Mouse (Mus musculus): ENCODE data around the gene Kif5c. TPM values are rescaled to one million over a fixed set of nuclear protein-coding genes. Genes with fewer than 3 reads are reported as not detected.

Gene Kif5c
- total RNA-seq (2015; ENCODE audit: low replicate concordance) (0.84 TPM in 1 of 2 replicates, not detected in the other), total RNA-seq (2017; ENCODE audit: low replicate concordance) (not detected in 2 replicates)

DNA sequence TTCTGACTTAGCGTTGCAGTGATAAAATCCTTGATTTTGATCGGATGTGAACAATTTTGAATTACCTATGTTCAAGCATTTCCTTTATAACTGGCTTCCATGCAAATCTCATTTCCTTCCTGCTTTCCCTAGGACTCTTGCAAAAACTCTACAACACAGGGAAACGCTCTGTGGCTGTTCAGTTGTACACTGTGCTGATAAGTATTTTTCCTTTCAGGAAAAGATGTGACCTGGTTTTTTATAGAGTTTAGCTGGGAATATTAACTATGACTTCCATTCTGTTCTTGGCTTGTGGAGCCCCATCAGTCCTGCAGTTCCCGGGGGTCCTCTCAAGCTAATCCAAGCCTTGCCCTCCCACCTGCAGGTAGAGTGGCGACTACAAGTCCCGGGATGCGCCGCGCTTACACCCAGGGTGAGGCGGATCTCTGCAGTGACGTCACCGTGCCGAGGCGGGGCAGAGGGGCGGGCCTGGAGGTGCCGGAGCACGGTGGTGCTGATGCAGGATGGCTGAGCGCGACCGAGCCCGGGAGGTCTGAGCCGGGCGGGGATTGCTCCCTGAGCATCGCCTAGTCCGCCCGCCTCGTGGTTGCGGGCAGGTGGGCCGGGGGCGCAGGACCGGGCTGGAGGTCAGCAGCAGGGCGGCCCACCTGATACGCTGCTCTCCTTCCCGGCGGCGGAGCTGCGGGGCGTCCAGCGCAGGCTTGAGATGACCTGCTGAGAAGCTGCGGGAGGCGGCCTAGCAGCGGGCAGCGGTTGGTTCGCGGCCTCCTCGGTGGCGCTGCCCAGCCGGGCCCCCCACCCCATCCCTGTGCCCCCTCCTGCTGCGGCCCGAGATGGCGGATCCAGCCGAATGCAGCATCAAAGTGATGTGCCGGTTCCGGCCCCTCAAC lies at the start of gene Kif5c:
TSS of gene Kif5c (plus strand) at position 470 of the 890 bp plus-strand sequence.
- 0 out of 2 replicates have a peak, but pooled peaks have one; percentile 67 for ATAC-seq (replicated peaks; ENCODE audit: low FRiP score, poor library complexity, severe bottlenecking)

DNA sequence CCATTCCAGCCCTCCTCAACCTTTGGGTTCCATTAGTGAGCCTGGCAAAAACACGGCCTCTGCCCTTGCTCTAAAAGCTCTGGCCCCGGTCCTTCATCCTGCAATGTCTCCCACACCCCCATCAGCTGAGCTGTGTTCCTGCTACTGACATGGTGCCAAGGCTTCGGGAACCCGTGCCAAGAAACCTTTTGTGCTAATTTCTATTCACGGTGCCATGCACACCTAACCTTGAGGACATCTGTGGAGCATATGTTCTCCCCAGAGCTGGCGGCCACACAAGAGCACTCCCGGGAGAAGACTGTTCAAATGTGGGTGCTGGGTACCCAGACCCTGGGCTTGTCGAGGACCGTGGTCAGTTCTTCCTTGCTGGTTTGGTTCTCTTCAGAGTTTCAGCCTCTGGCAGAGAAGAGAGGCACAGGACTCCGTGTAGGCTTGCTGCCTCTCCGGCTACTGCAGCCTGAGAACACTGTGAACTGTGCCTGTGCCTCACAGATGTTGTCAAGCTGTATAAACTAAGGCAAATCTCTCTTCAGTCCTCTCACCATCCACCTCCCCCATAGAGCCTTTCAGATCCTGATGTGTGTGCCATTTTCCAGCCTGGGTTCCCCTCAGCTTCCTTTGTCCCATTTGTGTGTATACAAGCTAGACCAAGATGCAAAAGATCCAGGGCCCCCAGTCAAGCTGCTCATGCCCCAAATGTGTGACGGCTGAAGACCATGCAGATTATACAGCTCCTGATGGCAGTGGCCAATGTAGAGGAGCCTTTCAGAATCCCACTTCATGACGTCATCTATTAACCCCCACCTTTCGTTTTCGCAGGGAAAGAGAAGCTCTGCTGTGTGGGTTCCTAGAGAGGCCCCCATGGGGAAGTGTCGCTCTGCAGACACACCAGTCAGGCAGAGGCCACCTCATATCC lies 49.0 kb upstream of the Kif5c start:
- no peak for ATAC-seq (replicated peaks; ENCODE audit: low FRiP score, poor library complexity, severe bottlenecking)

DNA sequence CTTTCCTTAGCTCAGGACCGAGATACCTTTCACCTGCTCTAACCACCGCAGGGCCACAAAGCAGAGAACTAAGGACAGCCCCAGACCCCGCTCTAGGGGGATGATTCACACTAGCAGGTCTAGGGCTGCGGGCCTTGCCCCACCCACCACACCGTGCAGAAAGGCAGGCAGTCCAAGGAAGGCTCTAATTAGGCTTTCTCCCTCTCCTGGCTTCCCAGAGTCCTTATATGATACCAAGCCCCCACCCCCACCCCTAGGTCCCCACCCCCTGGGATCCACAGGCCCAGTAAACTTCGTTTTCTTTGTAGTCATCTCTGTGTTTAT lies 48.4 kb upstream of the Kif5c start:
- no peak for ATAC-seq (replicated peaks; ENCODE audit: low FRiP score, poor library complexity, severe bottlenecking)

DNA sequence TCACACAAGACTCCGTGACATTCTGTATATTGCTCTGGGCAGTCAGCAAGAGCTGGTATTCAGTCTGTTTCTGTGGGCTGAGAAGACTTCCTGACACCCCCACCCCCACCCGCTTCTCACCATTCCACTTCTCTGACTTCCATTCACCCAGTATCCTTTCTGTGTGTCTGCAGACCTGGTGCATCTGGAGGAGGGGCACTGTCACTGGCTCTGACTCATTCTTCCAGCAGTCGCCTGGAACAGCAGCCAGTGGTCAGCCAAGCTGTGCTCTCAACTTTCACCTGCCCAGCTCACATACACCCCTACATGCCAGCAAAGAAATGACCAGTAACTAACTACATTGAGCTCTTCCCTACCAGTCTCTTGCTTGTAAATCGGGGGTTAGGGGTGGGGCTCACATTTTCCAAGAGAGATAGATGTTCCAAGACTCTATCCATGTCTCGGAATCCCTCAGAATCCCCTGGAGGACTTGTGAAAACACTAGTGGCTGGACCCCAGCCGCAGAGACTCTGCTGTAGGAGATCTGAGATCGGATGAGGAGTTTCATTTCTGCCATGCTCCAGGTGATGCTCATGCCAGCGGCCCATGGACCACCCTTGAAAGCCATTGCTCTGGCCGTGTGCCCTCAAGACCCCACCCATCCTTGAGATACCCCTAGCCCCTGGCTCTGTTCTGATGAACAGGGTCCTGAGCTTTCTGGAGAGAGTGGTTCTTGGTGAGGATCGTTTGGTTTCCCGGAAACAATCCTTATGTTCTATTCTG lies 47.8 kb upstream of the Kif5c start:
- no peak for ATAC-seq (replicated peaks; ENCODE audit: low FRiP score, poor library complexity, severe bottlenecking)

DNA sequence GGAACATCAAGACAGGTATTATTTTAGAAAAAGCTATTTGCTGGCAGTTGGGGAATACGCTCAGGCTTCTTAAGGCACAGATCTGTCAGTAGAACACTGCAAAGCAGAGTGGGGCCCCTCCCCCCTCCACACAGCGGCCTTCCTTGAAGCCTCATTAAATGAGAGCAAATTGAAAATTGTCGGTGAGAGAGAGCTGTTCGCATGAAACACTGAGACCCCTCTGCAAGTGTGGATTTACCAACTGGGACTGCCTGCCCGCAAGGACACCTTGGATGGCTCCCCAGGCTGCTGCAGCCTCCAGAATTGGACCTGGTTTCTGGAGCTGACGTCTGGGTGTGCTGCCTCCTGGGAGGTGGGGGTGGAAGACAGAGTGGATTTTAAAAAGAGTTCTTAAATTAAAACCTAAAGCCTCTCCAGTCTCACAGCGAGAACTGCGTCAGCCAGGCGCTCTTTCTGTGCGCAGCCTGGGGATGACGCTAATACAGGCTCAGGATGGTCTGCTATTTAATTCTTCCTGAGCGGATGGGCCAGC lies 46.9 kb upstream of the Kif5c start:
- no peak for ATAC-seq (replicated peaks; ENCODE audit: low FRiP score, poor library complexity, severe bottlenecking)

DNA sequence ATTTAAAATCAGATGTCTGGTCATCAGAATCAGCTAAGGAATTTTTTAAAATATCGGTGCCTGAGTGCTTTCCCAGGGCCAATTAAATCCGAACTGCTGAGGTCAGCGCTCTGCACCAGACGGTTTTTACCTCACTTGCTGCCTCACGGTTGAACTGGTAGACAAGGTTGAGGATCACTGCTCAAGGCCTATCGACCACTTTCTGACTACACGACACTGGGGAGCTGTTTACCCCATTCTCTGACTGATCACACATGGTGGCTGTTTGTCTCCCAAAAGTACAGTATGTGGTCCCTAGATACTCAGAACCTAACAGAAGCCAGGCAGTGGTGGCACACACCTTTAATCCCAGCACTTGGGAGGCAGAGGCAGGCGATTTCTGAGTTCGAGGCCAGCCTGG lies 46.4 kb upstream of the Kif5c start:
- no peak for ATAC-seq (replicated peaks; ENCODE audit: low FRiP score, poor library complexity, severe bottlenecking)

DNA sequence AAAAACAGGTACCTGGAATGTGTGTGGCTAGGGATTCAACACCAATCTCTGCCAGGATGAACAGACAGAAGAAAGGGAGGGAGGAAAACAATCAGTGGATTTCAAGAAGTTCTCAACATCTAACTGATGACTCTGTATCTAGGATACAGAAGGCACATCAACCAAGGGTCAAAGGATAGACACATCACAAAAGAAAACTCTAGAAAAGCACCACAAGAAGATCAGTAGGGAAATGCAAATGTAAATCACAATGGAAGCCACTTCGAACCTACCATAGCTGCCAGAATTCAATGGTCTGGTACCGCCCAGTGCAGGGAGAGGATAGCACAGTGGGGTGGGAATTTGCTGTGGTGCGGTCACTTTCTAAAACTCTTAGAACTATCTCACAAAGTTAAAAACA lies 45.8 kb upstream of the Kif5c start:
- no peak for ATAC-seq (replicated peaks; ENCODE audit: low FRiP score, poor library complexity, severe bottlenecking)

DNA sequence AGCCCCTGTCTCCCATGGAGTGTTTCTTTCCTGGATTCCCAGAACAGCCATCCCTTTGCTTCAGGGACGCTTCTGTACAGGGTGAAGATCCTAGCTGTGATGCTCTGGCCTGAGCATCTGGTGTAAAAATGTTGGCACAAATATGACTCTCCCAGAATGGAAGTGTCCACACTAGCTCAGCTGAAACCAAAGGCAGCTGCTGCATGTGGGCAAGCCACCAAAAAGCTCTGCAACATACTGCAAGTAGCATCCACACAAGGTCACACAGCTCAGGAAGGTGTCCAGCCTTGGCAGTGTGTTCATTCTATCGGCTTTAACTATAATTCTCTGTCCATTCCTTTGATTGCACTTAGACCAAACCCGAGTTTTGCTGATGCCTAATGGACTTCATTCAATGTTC lies 38.5 kb upstream of the Kif5c start:
- no peak for ATAC-seq (replicated peaks; ENCODE audit: low FRiP score, poor library complexity, severe bottlenecking)

DNA sequence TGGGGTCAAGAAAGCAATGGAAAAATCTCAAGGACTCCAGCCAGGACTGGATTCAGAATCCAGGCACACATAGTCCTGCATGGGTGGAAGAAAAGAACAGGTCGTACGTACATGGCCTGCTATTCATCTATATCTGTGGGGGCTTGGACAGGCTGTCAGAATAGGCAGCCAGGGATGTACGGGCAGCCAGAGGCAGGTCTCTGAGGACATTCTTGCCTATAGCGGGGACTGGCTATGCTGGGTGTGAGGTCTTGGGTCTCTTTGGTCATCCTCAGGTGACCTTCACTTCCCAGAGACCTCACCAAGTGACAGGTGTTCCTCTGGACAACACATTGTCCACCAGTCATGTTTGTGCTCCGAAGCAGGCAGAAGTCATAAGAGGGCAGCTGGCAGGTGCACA lies 36.6 kb upstream of the Kif5c start:
- no peak for ATAC-seq (replicated peaks; ENCODE audit: low FRiP score, poor library complexity, severe bottlenecking)

DNA sequence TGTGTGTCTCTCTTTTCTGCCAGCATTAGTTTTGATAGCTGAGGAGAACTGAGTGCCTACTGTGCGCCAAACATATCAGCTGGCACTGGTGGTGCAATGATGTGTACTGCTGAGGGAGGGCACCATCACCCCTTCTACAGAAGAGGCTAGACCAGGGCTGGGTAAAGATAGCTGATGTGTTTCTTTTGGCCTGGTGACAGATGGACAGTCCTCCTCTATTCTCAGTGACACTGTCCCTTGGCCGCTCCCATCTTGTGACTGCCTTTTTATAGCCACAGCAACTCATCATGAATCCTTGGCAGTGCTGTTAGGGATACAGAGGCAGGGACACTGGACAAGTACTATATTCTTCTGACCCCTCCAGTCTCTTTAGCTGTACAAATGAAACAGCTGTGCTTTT lies 35.8 kb upstream of the Kif5c start:
- ATAC-seq (replicated peaks; ENCODE audit: low FRiP score, poor library complexity, severe bottlenecking), result no peak

DNA sequence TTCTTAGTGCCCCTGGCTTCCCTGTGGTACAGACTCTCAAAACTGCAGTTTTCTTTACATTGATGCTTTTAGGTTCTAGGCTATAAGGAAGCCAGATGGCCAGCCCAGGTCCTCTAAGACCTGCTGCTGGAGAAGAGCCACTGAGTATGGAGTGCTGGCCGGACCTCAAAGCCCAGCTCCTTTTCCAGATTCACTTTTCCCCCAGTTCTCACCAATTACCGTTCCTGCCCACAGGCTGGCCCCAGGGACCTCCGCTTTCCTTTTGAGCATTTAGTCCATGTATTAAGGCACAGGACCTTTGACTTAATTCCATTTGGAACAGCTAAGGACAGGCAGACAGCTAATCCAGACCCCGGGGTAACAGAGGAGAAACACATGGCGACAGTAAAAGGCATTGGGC lies 28.6 kb upstream of the Kif5c start:
- no peak for ATAC-seq (replicated peaks; ENCODE audit: low FRiP score, poor library complexity, severe bottlenecking)

DNA sequence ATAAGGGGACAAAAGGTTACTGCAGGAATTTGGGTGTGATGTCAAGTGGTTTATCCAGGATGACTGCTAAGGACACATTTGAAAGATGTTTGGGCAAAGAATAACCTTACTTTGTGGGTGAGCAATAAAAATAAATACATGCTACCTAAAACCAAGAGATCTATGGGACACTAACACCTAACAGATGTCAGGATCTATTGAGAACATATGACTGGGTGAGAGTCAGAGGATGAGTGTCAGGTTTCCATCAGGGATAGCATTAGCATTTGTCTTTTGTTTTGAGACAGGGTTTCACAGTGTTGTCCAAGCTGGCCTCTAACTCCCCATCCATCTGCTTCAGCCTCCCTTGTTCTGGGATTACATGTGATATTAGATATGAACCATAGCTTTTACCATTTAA lies 26.2 kb upstream of the Kif5c start:
- ATAC-seq (replicated peaks; ENCODE audit: low FRiP score, poor library complexity, severe bottlenecking), result no peak

DNA sequence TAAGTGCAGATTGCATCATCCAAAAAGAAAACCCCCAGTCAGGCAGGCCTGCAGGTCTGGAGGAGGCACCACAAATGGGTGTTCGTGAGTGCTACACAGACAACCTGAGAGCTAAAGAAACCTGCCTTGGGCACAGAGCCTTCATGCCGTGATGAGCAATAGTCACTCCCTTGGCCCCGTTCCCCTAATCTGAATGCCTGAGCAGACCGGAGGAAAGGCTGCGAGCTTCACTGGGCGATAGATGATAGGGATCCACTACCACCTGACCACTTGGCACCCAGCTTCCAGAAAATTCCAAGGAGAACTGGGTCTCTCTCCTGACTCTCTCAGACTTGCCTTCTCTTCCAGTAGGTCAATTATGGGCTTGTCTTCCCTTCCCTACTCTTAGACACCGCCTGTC lies 24.2 kb upstream of the Kif5c start:
- ATAC-seq (replicated peaks; ENCODE audit: low FRiP score, poor library complexity, severe bottlenecking), result no peak

DNA sequence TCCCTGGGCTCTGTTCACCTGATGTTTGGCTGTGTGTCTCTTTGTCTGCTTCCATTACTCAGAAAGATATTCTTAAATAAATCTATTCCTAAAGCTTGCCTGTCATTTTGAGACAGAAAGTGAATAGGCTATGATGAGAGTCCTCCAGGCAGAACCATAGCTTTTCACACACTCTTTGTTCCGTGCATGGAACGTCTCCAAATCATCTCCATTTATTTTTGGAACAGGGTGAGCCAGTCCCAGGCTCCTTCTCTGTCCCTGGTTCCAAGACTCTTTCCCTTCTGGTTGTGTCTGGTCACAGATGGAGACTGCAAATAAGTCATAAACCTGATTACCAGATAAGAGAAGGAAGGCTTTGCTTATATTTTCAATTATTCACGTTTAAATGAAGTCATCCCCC lies 22.8 kb upstream of the Kif5c start:
- ATAC-seq (replicated peaks; ENCODE audit: low FRiP score, poor library complexity, severe bottlenecking), result no peak

DNA sequence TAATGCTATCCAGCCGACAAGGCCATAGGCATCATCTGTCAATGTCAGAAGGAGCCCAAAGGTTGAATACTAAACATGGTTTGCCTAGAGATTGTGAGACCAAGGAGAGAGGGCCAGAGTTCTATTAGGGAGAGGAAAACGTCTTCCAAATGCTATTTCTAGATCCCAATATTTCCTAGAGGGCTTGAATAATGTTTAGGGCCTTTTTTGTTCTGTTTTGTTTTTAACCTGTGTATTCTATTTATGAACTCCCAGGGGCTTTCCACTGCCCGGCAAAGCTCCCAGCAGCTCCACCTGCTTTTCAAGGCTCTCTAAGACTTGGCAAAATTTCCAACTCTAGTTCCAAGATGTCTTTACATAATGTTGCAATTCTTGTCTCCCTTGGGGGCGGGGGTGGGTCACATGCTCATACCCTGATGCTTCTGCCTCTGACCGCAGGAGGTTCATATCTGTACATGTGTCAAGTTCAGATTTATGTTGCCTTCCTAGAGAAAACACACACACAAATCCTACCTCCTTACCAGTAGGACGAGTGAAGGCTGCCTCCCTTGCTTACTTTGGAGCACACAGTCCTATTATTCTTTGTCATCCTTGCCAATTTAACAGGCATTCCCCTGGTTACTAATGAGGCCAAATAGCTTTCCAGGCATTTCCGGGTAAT lies 18.9 kb upstream of the Kif5c start:
- ATAC-seq (replicated peaks; ENCODE audit: low FRiP score, poor library complexity, severe bottlenecking), result no peak

DNA sequence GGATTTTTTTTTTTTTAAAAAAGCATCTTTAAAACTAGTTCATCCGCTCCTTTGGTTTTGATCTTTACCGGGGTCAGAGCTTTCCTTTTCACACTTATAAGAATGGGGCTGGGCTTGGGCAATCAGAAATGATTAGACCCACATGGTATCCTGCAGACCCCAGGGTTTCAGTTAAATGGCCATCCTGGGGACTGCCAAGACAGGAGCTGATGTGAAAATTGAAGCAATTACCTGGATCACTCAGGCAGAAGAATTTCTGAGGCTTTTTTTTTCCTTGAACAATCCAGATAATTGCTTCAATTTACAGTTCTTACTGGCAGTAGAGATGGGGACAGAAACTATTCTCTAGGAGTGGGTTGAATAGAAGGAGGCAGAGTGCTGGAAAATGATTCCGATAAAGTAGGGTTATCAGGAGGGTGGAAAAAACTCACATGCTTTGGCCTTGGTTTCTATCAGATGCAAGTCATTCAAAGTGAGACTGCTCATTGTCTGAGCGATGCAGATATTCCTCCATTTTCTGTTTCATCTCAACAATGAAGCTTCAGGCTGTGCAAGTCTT lies 16.2 kb upstream of the Kif5c start:
- ATAC-seq (replicated peaks; ENCODE audit: low FRiP score, poor library complexity, severe bottlenecking), result no peak

DNA sequence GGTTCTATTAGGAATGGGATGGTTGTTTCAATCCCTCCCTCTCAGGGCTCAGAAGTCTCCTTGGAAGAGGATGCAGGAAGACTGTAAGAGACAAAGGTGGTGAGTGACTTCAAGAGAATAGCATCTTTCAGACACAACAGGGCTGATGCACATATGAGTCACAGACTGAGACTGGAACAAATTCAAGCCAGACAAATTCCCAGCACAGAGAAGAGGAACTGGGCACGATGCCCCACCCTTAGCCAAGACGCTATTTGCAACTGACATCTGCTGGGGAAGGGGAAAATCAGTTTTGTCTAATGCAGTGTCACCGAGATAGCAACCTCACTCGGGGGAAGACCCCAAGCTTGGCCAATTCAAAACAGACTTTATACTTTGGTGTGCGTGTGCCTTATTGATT lies 9.5 kb upstream of the Kif5c start:
- no peak for ATAC-seq (replicated peaks; ENCODE audit: low FRiP score, poor library complexity, severe bottlenecking)

DNA sequence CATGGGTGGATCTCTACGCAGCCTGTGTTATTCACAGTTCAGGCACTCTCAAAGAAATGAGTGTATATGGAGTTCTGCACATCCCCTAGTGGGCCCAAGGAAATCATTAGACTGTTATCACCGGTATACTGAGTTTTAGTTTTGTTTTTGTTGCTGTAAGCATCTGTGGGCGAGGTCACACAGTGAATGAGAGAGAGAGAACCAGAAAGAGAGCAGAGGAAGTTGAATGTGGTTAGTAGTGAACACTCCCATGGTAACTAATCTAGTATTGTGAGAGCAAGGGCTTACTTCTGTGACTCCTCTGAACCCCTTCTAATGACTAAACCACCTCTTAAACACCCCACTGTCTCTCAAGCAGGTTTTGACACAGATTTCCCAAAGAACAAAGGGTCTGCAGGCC lies 2.3 kb upstream of the Kif5c start:
- ATAC-seq (replicated peaks; ENCODE audit: low FRiP score, poor library complexity, severe bottlenecking), result no peak

All from erythroid progenitor cell, adult 5-6 weeks (primary cell).